Mouse (Mus musculus) liver, embryonic 18 days (tissue): Measurements from ENCODE around the gene Gm3233. TPM values are rescaled to one million over a fixed set of nuclear protein-coding genes. Genes with fewer than 3 reads are reported as not detected.

Experiments
- polyA plus RNA-seq: library from polyadenylated mRNA; depleted of rRNA; stranded (reverse); fragments of >200 nt; gene quantifications from 2 replicates; pipeline ENCODE4 v1.2.3, GENCODE M21; 2012; rRNA removed

Gm3233 gene
- not detected in 2 replicates for polyA plus RNA-seq

GRCm38 (mm10) chr10:77759582-77759981 lies at the start of gene Gm3233:
Gene Gm3233, minus strand, starts transcription at chr10:77759682.

GRCm38 (mm10) chr10:77798921-77799508 lies 39.5 kb upstream of the Gm3233 start, which contains the start of gene Gm19668:
Gene Gm19668, minus strand, starts transcription at chr10:77799133.

GRCm38 (mm10) chr10:77794976-77795375 lies 35.5 kb upstream of the Gm3233 start, which contains the start of gene Gm9639:
Gene Gm9639, minus strand, starts transcription at chr10:77795076.

GRCm38 (mm10) chr10:77787876-77788275 lies 28.4 kb upstream of the Gm3233 start, which contains the start of gene Gm7137:
Gene Gm7137, minus strand, starts transcription at chr10:77788200.

GRCm38 (mm10) chr10:77782442-77782841 lies 23.0 kb upstream of the Gm3233 start, which contains the start of gene Gm3250:
Gene Gm3250, minus strand, starts transcription at chr10:77782542.

GRCm38 (mm10) chr10:77776844-77777243 lies 17.4 kb upstream of the Gm3233 start, which contains the start of gene Gm7138:
Gene Gm7138, minus strand, starts transcription at chr10:77776944.

GRCm38 (mm10) chr10:77771225-77771624 lies 11.7 kb upstream of the Gm3233 start, which contains the start of gene Gm3238:
Gene Gm3238, minus strand, starts transcription at chr10:77771325.

GRCm38 (mm10) chr10:77751254-77751653 lies 8.2 kb downstream of the Gm3233 start, which contains the start of gene Gm9736:
Gene Gm9736, minus strand, starts transcription at chr10:77751354.

GRCm38 (mm10) chr10:77741924-77742688 lies 17.4 kb downstream of the Gm3233 start, which contains the start of gene Gm18596:
Gene Gm18596, minus strand, starts transcription at chr10:77742638.

GRCm38 (mm10) chr10:77726186-77726585 lies 33.3 kb downstream of the Gm3233 start, which contains the start of gene Gm10100:
Gene Gm10100, plus strand, starts transcription at chr10:77726486.

GRCm38 (mm10) chr10:77720299-77720698 lies 39.2 kb downstream of the Gm3233 start, which contains the start of gene Krtap12-1:
Gene Krtap12-1, plus strand, starts transcription at chr10:77720599.

GRCm38 (mm10) chr10:77715507-77715906 lies 44.0 kb downstream of the Gm3233 start, which contains the start of gene Gm10142:
Gene Gm10142, plus strand, starts transcription at chr10:77715807.

GRCm38 (mm10) chr10:77711157-77711556 lies 48.3 kb downstream of the Gm3233 start, which contains the start of gene Gm10024:
Gene Gm10024, plus strand, starts transcription at chr10:77711457.

Other genes starting within 250 kb of the Gm3233 start
- 9.8 and 10.5 TPM in 2 replicates for gene Fam207a, start 243.9 kb downstream of the Gm3233 start, polyA plus RNA-seq
- gene Itgb2, start 229.4 kb downstream of the Gm3233 start, polyA plus RNA-seq: 25.0 and 31.3 TPM in 2 replicates
- gene Pttg1ip, start 178.0 kb downstream of the Gm3233 start, polyA plus RNA-seq: 77.8 TPM in 2 replicates
- 123 and 134 TPM in 2 replicates for gene Sumo3, start 153.6 kb downstream of the Gm3233 start, polyA plus RNA-seq
- 0.16 TPM in 1 of 2 replicates, not detected in the other for gene Gm49325, start 153.5 kb downstream of the Gm3233 start, polyA plus RNA-seq
- 22.9 and 27.2 TPM in 2 replicates for gene Ube2g2, start 137.4 kb downstream of the Gm3233 start, polyA plus RNA-seq
- gene Tspear, start 73.1 kb downstream of the Gm3233 start, polyA plus RNA-seq: 0.10 and 0.12 TPM in 2 replicates
- gene Gm19402, start 68.9 kb downstream of the Gm3233 start, polyA plus RNA-seq: not detected in 2 replicates
- gene Gm9508, start 62.4 kb downstream of the Gm3233 start, polyA plus RNA-seq: not detected in 2 replicates
- gene Gm10272, start 53.1 kb downstream of the Gm3233 start, polyA plus RNA-seq: not detected in 2 replicates
- gene Gm10024, start 48.2 kb downstream of the Gm3233 start, polyA plus RNA-seq: not detected in 2 replicates
- not detected in 2 replicates for gene Gm10142, start 43.9 kb downstream of the Gm3233 start, polyA plus RNA-seq
- not detected in 2 replicates for gene Krtap12-1, start 39.1 kb downstream of the Gm3233 start, polyA plus RNA-seq
- gene Gm10100, start 33.2 kb downstream of the Gm3233 start, polyA plus RNA-seq: not detected in 2 replicates
- gene Gm18596, start 17.0 kb downstream of the Gm3233 start, polyA plus RNA-seq: not detected in 2 replicates
- not detected in 2 replicates for gene Gm9736, start 8.3 kb downstream of the Gm3233 start, polyA plus RNA-seq
- not detected in 2 replicates for gene Gm3238, start 11.6 kb upstream of the Gm3233 start, polyA plus RNA-seq
- gene Gm7138, start 17.3 kb upstream of the Gm3233 start, polyA plus RNA-seq: not detected in 2 replicates
- gene Gm3250, start 22.9 kb upstream of the Gm3233 start, polyA plus RNA-seq: not detected in 2 replicates
- gene Gm7137, start 28.5 kb upstream of the Gm3233 start, polyA plus RNA-seq: not detected in 2 replicates
- not detected in 2 replicates for gene Gm9639, start 35.4 kb upstream of the Gm3233 start, polyA plus RNA-seq
- not detected in 2 replicates for gene Gm19668, start 39.5 kb upstream of the Gm3233 start, polyA plus RNA-seq
- gene Gm9507, start 52.2 kb upstream of the Gm3233 start, polyA plus RNA-seq: not detected in 2 replicates
- not detected in 2 replicates for gene Gm2696, start 55.0 kb upstream of the Gm3233 start, polyA plus RNA-seq
- gene Krtap10-4, start 67.4 kb upstream of the Gm3233 start, polyA plus RNA-seq: not detected in 2 replicates
- not detected in 2 replicates for gene Krtap10-10, start 76.3 kb upstream of the Gm3233 start, polyA plus RNA-seq
- gene Gm36176, start 87.1 kb upstream of the Gm3233 start, polyA plus RNA-seq: not detected in 2 replicates
- not detected in 2 replicates for gene Gm10318, start 93.2 kb upstream of the Gm3233 start, polyA plus RNA-seq
- not detected in 2 replicates for gene Gm3285, start 102.3 kb upstream of the Gm3233 start, polyA plus RNA-seq
- 17.4 and 18.2 TPM in 2 replicates for gene Lrrc3, start 142.9 kb upstream of the Gm3233 start, polyA plus RNA-seq
- 9.9 and 16.6 TPM in 2 replicates for gene Trpm2, start 210.9 kb upstream of the Gm3233 start, polyA plus RNA-seq
- gene 1810043G02Rik, start 218.8 kb upstream of the Gm3233 start, polyA plus RNA-seq: 4.6 and 5.0 TPM in 2 replicates